Mouse (Mus musculus): ENCODE results near the gene Vmn1r200. TPM values are rescaled to one million over a fixed set of nuclear protein-coding genes. Genes with fewer than 3 reads are reported as not detected.

Vmn1r200 gene
- not detected in 2 replicates for polyA plus RNA-seq (2015; fragmentation: Nextera tagmentation; extraction: Ambion mirVana)

DNA sequence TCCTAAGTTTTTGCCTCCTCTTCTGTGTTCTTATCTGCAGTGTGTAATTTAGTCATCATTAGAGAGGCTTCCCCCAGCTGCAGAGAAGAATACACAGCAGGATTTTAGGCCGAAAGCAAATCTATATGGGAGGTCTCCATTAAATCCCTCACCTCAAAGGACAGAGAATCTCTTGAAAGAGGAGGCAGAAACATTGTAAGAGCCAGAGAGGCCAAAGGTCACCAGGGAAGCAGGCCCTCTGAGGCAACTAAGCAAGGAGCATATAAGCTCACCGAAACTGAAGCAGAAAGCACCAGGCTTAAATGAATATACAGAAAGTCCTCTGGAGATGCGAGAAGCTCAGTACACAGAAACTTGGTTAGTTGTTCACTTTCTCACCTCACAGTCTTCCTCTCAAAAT is at the start of gene Vmn1r200:
Gene Vmn1r200, plus strand, starts transcription at position 301 of the 400 bp plus-strand sequence.

DNA sequence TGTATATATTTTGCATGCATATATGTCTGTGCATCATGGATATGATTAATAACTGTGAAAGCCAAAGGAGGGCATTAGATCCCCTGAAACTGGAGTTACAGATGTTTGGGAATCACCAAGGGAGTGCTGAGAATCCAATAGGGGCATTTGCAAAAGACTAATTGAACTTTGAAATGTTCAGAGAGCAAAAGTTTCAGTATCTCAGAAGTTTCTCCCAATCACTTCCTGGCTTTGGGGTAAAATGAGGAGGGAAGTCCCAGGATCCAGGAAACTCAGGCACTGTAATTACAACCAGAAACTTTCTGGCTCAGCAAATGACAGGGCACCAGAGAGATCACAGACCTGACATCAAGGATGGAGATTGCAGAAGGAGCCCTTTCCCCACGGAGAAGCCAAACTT is 40.1 kb upstream of the Vmn1r200 start, which contains the start of gene Vmn1r198:
Gene Vmn1r198, plus strand, starts transcription at position 301 of the 400 bp plus-strand sequence.

DNA sequence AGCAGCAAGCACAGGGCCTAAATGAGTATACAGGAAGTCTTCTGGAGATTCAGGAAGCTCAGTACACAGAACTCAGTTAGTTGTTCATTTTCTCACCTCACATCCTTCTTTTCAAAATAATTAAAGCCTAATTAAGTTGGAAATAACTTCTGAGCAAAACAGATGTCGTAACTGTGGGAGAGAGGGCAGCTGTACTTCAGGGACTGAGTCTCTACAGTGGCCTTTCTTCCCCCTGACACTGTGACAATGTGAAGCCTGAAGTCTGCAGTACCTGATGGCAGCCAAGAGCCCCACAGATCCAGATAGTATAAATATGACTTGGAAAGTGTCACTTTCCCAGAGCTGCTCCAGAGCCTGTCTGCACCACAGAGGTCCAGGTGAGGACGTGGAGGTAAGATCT is 10.7 kb upstream of the Vmn1r200 start, which contains the start of gene Vmn1r199:
Gene Vmn1r199, plus strand, starts transcription at position 301 of the 400 bp plus-strand sequence.

Other genes with a start within 250 kb of the Vmn1r200 start
- not detected in 2 replicates for gene Vmn1r191, start 206.4 kb upstream of the Vmn1r200 start, polyA plus RNA-seq (2015; fragmentation: Nextera tagmentation; extraction: Ambion mirVana)
- not detected in 2 replicates for gene Vmn1r192, start 199.2 kb upstream of the Vmn1r200 start, polyA plus RNA-seq (2015; fragmentation: Nextera tagmentation; extraction: Ambion mirVana)
- not detected in 2 replicates for gene Vmn1r193, start 167.2 kb upstream of the Vmn1r200 start, polyA plus RNA-seq (2015; fragmentation: Nextera tagmentation; extraction: Ambion mirVana)
- not detected in 2 replicates for gene Vmn1r194, start 146.2 kb upstream of the Vmn1r200 start, polyA plus RNA-seq (2015; fragmentation: Nextera tagmentation; extraction: Ambion mirVana)
- gene Vmn1r195, start 119.9 kb upstream of the Vmn1r200 start, polyA plus RNA-seq (2015; fragmentation: Nextera tagmentation; extraction: Ambion mirVana) = not detected in 2 replicates
- gene Vmn1r196, start 100.5 kb upstream of the Vmn1r200 start, polyA plus RNA-seq (2015; fragmentation: Nextera tagmentation; extraction: Ambion mirVana) = not detected in 2 replicates
- gene Vmn1r197, start 65.8 kb upstream of the Vmn1r200 start, polyA plus RNA-seq (2015; fragmentation: Nextera tagmentation; extraction: Ambion mirVana) = not detected in 2 replicates
- gene Vmn1r198, start 40.0 kb upstream of the Vmn1r200 start, polyA plus RNA-seq (2015; fragmentation: Nextera tagmentation; extraction: Ambion mirVana) = not detected in 2 replicates
- not detected in 2 replicates for gene Vmn1r199, start 10.6 kb upstream of the Vmn1r200 start, polyA plus RNA-seq (2015; fragmentation: Nextera tagmentation; extraction: Ambion mirVana)
- gene Vmn1r201, start 81.5 kb downstream of the Vmn1r200 start, polyA plus RNA-seq (2015; fragmentation: Nextera tagmentation; extraction: Ambion mirVana) = not detected in 2 replicates
- gene Vmn1r202, start 115.0 kb downstream of the Vmn1r200 start, polyA plus RNA-seq (2015; fragmentation: Nextera tagmentation; extraction: Ambion mirVana) = not detected in 2 replicates
- gene Vmn1r203, start 127.7 kb downstream of the Vmn1r200 start, polyA plus RNA-seq (2015; fragmentation: Nextera tagmentation; extraction: Ambion mirVana) = not detected in 2 replicates
- gene Vmn1r204, start 162.8 kb downstream of the Vmn1r200 start, polyA plus RNA-seq (2015; fragmentation: Nextera tagmentation; extraction: Ambion mirVana) = not detected in 2 replicates
- not detected in 2 replicates for gene Vmn1r205, start 202.6 kb downstream of the Vmn1r200 start, polyA plus RNA-seq (2015; fragmentation: Nextera tagmentation; extraction: Ambion mirVana)
- gene Vmn1r206, start 233.9 kb downstream of the Vmn1r200 start, polyA plus RNA-seq (2015; fragmentation: Nextera tagmentation; extraction: Ambion mirVana) = not detected in 2 replicates